Mouse (Mus musculus): ENCODE measurements at regions not wholly inside any gene's neighbourhood (a gene's known extent, or its start where the extent isn't known, plus 50 kb on each side); places are given as distances from the start of the nearest gene placed in this dataset.

- no peak overlapping the region for H3K9ac ChIP-seq
- 54% methylated on average over 2 of the region's 2 CpGs for WGBS
- H3K4me1 ChIP-seq, result no peaks in the 10 kb centered on the region
- H3K27me3 ChIP-seq, result no peaks in the 10 kb centered on the region
- no peak overlapping the region for H3K4me2 ChIP-seq (replicated peaks)
- no peaks in the 10 kb centered on the region for H3K36me3 ChIP-seq
- no peak overlapping the region for H3K4me3 ChIP-seq (replicated peaks)
- H3K27ac ChIP-seq (replicated peaks), result no peak overlapping the region
- no peak; the same call in 1 of the 2 replicates for ATAC-seq (ENCODE audit: insufficient number of reproducible peaks, low FRiP score, low TSS enrichment, low read depth)
- H3K9me3 ChIP-seq (replicated peaks), result no peaks in the 10 kb centered on the region
Measured at GRCm38 (mm10) chr10:122613891-122614290, 64.7 kb upstream of the Ppm1h start.

GRCm38 (mm10) chr10:122614720-122615119 is 63.8 kb upstream of the Ppm1h start:
- no peaks in the 10 kb centered on the region for H3K4me1 ChIP-seq
- WGBS, result 41% methylated on average over 3 of the region's 3 CpGs
- H3K27me3 ChIP-seq, result no peaks in the 10 kb centered on the region
- H3K4me2 ChIP-seq (replicated peaks), result no peak overlapping the region
- no peak overlapping the region for H3K27ac ChIP-seq (replicated peaks)
- no peak overlapping the region for H3K9ac ChIP-seq
- no peak overlapping the region for H3K4me3 ChIP-seq (replicated peaks)
- no peak for ATAC-seq (ENCODE audit: insufficient number of reproducible peaks, low FRiP score, low TSS enrichment, low read depth)
- H3K9me3 ChIP-seq (replicated peaks), result no peaks in the 10 kb centered on the region
- H3K36me3 ChIP-seq, result no peaks in the 10 kb centered on the region

- no peaks in the 10 kb centered on the region for H3K27me3 ChIP-seq
- H3K9me3 ChIP-seq (replicated peaks), result no peaks in the 10 kb centered on the region
- no peak overlapping the region for H3K9ac ChIP-seq
- H3K4me3 ChIP-seq (replicated peaks), result no peak overlapping the region
- H3K27ac ChIP-seq (replicated peaks), result no peak overlapping the region
- 92% methylated on average over 12 of the region's 12 CpGs for WGBS
- H3K4me1 ChIP-seq, result no peaks in the 10 kb centered on the region
- H3K36me3 ChIP-seq, result no peaks in the 10 kb centered on the region
- no peak overlapping the region for H3K4me2 ChIP-seq (replicated peaks)
- ATAC-seq (ENCODE audit: insufficient number of reproducible peaks, low FRiP score, low TSS enrichment, low read depth), result no peak
Measured at GRCm38 (mm10) chr10:122615658-122616057, 62.9 kb upstream of the Ppm1h start.

- H3K9me3 ChIP-seq (replicated peaks), result no peaks in the 10 kb centered on the region
- H3K4me3 ChIP-seq (replicated peaks), result no peak overlapping the region
Measured at GRCm38 (mm10) chr10:122616385-122616784, 62.2 kb upstream of the Ppm1h start.

GRCm38 (mm10) chr10:122618854-122619253 is 59.7 kb upstream of the Ppm1h start:
- Histone ChIP-seq H3K4me1 (no peaks in the 10 kb centered on the region), H3K9me3 (replicated peaks) (no peaks in the 10 kb centered on the region), H3K27me3 (no peaks in the 10 kb centered on the region), H3K27ac (replicated peaks) (no peak overlapping the region), H3K4me2 (replicated peaks) (no peak overlapping the region), H3K36me3 (no peaks in the 10 kb centered on the region), H3K4me3 (replicated peaks) (no peak overlapping the region), H3K9ac (no peak overlapping the region)
- no peak for ATAC-seq (ENCODE audit: insufficient number of reproducible peaks, low FRiP score, low TSS enrichment, low read depth)
- WGBS, result 52% methylated on average over 3 of the region's 3 CpGs

More at GRCm38 (mm10) chr10:122616385-122616784, 62.2 kb upstream of the Ppm1h start:
- Histone ChIP-seq H3K36me3 (no peaks in the 10 kb centered on the region), H3K4me2 (replicated peaks) (no peak overlapping the region), H3K4me1 (no peaks in the 10 kb centered on the region), H3K27ac (replicated peaks) (no peak overlapping the region), H3K27me3 (no peaks in the 10 kb centered on the region), H3K9ac (no peak overlapping the region)
- WGBS, result 68% methylated on average over 6 of the region's 6 CpGs
- ATAC-seq (ENCODE audit: insufficient number of reproducible peaks, low FRiP score, low TSS enrichment, low read depth), result no peak

- H3K4me3 ChIP-seq (replicated peaks), result no peak overlapping the region
- H3K9ac ChIP-seq, result no peak overlapping the region
- no peak overlapping the region for H3K4me2 ChIP-seq (replicated peaks)
- no peaks in the 10 kb centered on the region for H3K9me3 ChIP-seq (replicated peaks)
- no peaks in the 10 kb centered on the region for H3K27me3 ChIP-seq
- WGBS, result 65% methylated on average over 16 of the region's 16 CpGs
- H3K4me1 ChIP-seq, result no peaks in the 10 kb centered on the region
- ATAC-seq (ENCODE audit: insufficient number of reproducible peaks, low FRiP score, low TSS enrichment, low read depth), result no peak
- H3K36me3 ChIP-seq, result no peaks in the 10 kb centered on the region
- no peak overlapping the region for H3K27ac ChIP-seq (replicated peaks)
Measured at GRCm38 (mm10) chr10:122619406-122620116, 59.0 kb upstream of the Ppm1h start.

Data from embryonic facial prominence, embryonic 15.5 days (tissue).